19 mouse cellular contexts compared by ENCODE assay signal in the genomic region with DNA sequence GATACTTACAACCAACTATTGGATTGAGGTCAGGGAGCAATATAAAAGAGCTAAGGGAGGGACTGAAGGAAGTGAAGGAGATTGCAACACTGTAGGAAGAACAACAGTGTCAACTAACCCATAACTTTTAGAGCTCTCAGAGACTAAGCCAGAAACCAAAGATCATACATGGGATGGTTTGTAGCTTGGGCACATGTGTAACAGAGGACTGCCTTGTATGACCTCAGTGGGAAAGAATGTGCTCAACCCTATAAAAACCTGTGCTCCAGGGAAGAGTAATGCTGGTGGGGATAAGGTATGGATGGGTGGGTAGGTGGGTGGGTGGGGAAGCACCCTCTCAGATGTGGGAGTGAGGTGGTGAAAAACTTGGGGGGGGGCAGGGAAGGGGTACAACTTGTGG.
A peak's percentile ranks its signal among the peaks of the same experiment; 100 is the strongest.
DNase-seq lines count a peak whose midpoint lies in the region; ATAC-seq and TF ChIP-seq lines count a peak whose summit lies in the region.
"Had no signal": no experiment of that assay in that cellular context is flagged by ENCODE, and none has a peak within 500 bp of the region (broad histone marks: within the 10 kb centered on the region; RNA-seq: fewer than 3 reads in every experiment).

No protein-coding gene starts in this region.

- DNase-seq in 3T3-L1 (ENCODE audit: low read depth, low spot score) (peak; percentile 60), Patski (ENCODE audit: low read depth, low spot score) (no peak)
- no peak for DNase-seq in cerebellum, adult 9-11 months
- no peak for DNase-seq in kidney, adult 18-20 months
- DNase-seq: adrenal gland, adult 2 months; adrenal gland, adult 8-10 months; adrenal gland, postnatal 10 days; adrenal gland, postnatal 14 days; adrenal gland, postnatal 25 days; adrenal gland, postnatal 36 days; B cell, adult 2 months; cerebellum, adult 11 months; cerebellum, adult 11-12 months; cerebellum, adult 18-20 months; cerebellum, adult 2 months; cerebellum, adult 8-10 months had no signal

- no peaks in the 10 kb centered on the region for H3K27me3 ChIP-seq in Patski
- H3K27me3 ChIP-seq: CH12.LX had no signal

- POLR2A ChIA-PET in Patski (lab: Charles Lee): no interaction called here

- CTCF ChIA-PET in Patski (lab: Charles Lee): no interaction called here

- ATAC-seq in Patski: peak; percentile 67
- ATAC-seq: activated CD4-positive, CD25-positive, alpha-beta regulatory T cell, adult 4 months; CD4-positive, CD25-positive, alpha-beta regulatory T cell, adult 4 months had no signal

- in situ Hi-C loops in Patski (cut with MboI; ENCODE audit: low pct_unique_long_range_greater_than_20kb): no loop called here

- no peak for TF ChIP-seq CTCF in Patski (IDR thresholded peaks at IDR 0.05)
